Mouse (Mus musculus): ENCODE results near the gene Gm49601.

The Gm49601 gene

DNA sequence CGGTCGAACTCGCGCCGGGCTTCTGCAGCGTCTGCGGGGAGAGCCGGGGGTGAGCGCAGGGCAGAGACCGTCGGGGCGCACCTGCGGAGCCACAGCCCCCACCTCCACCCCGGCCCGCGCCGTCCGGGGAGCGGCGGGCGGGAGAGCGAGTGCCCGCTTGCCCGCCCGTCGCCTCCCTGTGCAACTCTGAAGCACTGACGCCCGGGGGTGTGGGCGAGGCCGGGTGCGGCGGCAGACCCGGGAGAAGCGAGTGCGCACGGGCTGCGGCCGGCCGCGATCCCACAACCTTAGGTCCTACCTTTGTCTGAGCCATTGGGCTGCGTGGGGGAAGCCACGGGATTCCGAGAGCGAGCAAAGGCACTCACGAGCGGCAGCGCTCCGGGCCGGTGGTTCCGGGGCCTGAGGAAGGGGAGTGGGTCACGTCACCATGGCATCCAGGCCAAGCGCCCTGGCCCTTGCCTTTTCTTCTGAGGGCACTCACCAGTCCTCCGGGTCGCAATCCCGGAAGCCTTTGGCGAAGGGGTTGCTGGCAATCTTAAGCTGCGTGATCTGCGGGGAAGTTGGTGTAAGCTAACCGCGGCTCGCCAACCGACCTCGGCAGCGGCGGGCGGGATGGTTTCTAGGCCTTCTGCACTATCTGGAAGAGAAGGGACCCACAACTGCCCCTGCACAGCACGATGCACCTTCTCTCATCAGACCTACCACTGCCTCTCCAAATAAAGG lies 43.6 kb downstream of the Gm49601 start:
- DNase-seq (ENCODE audit: low read depth, low spot score) = peak; percentile 34

DNA sequence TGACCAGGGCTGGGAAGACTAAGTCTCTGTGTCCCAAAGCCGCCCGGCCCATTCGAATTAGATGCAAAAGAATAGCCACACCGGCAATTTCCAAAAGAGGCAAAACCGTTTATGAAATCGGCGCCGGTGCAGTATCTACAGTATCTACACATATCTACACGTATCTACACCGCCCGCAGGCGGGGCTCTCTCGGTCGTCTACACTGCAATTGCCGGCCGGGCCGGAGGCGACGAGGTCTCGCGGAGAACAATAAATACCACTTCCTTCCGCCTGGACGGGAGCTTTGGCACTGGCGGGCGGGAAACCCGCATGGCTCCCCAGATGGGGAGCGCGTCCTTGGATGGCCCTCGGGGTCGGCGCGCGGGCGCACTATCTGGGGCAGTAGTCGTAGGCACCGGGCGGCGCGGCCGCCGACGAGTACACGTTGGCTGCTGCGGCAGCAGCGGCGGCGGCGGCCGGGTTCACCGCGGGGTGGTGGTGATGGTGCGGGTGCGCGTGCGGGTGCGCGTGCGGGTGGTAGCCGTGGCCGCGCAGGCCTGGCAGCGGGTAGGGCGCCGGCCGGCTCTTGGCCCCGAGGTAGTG lies 44.5 kb downstream of the Gm49601 start:
- DNase-seq (ENCODE audit: low read depth, low spot score) = peak; percentile 29

DNA sequence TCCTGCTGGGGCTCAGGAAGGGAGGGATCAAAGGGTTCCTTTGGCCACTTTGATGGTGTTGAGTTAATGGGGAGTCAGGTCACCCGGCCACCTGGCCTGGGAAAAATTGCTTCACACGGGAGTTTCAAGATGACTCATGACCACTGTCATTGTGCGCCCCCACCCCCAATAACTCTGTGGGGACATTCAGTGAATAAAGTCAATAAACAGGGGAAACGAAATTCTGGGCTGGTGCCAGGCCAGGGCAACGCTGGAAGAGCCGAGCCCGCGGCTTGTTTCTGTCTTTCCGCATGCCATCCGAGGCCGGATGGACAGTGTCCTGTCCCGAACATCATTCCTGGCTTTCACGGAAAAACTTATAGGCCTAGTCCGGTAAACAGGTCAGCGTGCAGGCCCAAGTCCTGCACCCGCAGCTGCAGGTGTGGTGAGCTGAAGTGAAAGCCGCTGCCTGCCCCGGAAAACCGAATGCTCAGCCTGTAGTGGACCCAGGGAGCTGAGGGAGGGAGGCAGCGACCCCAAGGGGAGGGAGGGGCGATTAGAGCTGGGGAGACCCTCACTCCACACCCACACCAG lies 45.1 kb downstream of the Gm49601 start:
- DNase-seq (ENCODE audit: low read depth, low spot score) = no peak

DNA sequence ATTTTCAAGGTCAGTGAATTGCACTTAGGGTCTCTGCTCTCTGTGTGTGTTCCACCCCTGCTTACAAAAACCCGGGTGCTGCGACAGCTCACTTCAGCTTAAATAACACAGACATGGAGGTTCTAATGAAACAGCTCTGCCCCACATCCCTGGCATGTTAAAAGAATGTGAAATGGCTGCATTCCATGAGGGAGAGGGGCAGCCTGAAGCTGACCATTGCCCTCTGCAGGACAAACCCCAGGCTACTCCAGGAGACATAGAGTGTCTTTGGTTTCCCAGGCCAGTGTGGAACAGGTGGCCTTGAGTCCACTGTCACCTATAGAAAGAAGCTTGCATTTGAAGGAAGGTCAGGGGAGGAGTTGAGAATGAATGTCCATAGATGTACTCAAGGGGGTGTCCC lies 45.8 kb downstream of the Gm49601 start:
- no peak for DNase-seq (ENCODE audit: low read depth, low spot score)

DNA sequence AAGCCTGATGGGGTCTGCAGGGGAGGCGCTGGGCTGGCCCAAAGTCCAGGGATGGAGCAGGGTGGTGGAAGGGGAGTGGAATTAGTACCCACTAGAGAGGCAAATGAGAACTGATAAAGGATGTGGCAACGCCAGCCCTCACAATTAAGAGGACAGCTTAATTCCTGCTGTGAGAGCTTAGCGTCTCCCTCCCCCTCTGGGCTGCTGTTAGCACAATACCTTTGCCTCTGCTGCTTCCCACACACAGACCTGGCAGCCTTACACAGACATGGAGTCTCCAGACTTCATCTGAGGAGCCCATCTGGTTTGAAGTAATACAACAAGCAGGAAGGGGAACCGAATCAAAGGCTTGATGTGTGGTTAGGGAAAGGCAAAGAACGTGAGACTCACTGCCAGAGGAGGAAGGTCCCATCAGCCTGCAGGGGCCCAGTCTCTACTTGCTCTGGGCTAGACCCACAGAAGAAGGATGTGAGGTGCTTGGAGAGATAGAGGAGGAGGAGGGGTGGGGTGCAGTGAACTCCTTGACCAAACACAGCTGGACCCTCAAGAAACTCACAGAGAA lies 48.5 kb downstream of the Gm49601 start:
- peak; percentile 28 for DNase-seq (ENCODE audit: low read depth, low spot score)

DNA sequence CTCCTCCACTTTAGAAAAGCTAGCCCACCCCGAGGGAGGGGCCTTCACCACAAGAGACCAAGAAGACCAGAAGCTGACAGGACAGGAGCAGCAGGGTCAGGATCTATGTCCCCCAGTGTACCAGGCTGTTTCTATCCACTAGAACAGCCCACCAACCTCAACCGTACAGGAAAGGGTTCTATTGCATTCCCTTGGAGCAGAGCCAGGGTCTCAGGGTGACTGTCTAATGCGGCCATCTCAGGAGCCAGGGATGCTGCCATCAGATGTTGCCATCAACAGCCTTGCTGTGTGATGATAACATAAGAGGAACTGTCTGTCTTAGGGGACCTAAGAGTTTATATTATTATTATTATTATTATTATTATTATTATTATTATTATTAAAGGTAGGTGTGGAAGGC lies 49.2 kb downstream of the Gm49601 start:
- no peak for DNase-seq (ENCODE audit: low read depth, low spot score)

DNA sequence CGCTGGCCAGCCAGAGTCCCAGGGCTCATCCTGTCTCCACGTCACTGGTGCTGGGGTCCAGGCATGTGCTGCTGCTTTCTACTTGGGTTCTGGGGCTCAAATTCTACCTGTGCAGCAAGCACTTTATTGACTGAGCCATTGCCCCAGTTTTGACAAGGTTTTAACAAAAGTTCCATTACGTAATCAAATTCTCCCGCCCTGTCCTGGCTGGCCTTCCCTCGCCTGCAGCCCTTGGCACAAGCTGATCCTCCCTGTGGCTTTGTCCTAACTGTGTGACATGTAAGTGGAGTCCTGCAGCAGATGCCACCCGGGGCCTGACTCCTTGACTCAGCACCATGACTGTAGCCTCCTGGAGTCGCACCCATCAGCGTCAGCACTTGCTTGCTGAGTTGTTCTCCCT lies 52.0 kb downstream of the Gm49601 start:
- no peak for DNase-seq (ENCODE audit: low read depth, low spot score)

Measured in ES-CJ7 (cell line).